Mouse (Mus musculus) heart, postnatal 0 days (tissue): Measurements from ENCODE around the gene P2rx1. TPM values are rescaled to one million over a fixed set of nuclear protein-coding genes. Genes with fewer than 3 reads are reported as not detected.

Experiments used
- ATAC-seq: fragments of 200-750 bp; cut with Nextera tagmentation; 2 replicates; pipeline ENCODE4 v1.8.0; 2017; ENCODE audit warnings: low read depth, moderate number of reproducible peaks, moderate library complexity; ENCODE audit not compliant: insufficient read depth
- DNase-seq: peaks from one replicate; pipeline ENCODE4 v3.0.0-alpha.2; 2016; ENCODE audit warnings: low spot score
- H3K27ac ChIP-seq: fragments of 300-500 bp; sonication (generic); 2 replicates; pipeline ENCODE4 v1.5.1; 2014; ENCODE audit warnings: low read depth, mild to moderate bottlenecking
- H3K27me3 ChIP-seq: fragments of 300-500 bp; sonication (generic); 2 replicates; pipeline ENCODE4 v1.6.1; 2014; ENCODE audit warnings: low read length, mixed read lengths; ENCODE audit not compliant: control insufficient read depth, insufficient read depth
- H3K36me3 ChIP-seq: fragments of 300-500 bp; sonication (generic); replicated peaks from 2 replicates; pipeline ENCODE4 v1.6.1; 2014; ENCODE audit warnings: low read length, mixed read lengths; ENCODE audit not compliant: control insufficient read depth, insufficient read depth
- H3K4me1 ChIP-seq: fragments of 300-500 bp; sonication (generic); 2 replicates; pipeline ENCODE4 v1.6.1; 2014; ENCODE audit warnings: antibody characterized with exemption; ENCODE audit not compliant: control insufficient read depth, insufficient read depth
- H3K4me2 ChIP-seq: fragments of 300-500 bp; sonication (generic); 2 replicates; pipeline ENCODE4 v1.6.1; 2014; ENCODE audit warnings: low read depth, mild to moderate bottlenecking, low read length, moderate library complexity
- H3K4me3 ChIP-seq: fragments of 300-500 bp; sonication (generic); 2 replicates; pipeline ENCODE4 v1.5.1; 2014; ENCODE audit warnings: low read depth, low read length
- H3K9ac ChIP-seq: fragments of 300-500 bp; sonication (generic); replicated peaks from 2 replicates; pipeline ENCODE4 v1.6.1; 2014; ENCODE audit warnings: low read depth, low read length, mixed read lengths
- H3K9me3 ChIP-seq: fragments of 300-500 bp; sonication (generic); replicated peaks from 2 replicates; pipeline ENCODE4 v1.6.1; 2016; ENCODE audit warnings: low read length; ENCODE audit not compliant: control insufficient read depth
- CTCF ChIP-seq: IDR thresholded peaks from 2 replicates; pipeline ENCODE4 v1.5.1; 2016; ENCODE audit warnings: antibody characterized with exemption, control low read depth, low read depth
- EP300 ChIP-seq: IDR thresholded peaks from 2 replicates; pipeline ENCODE4 v1.6.1; 2016; ENCODE audit warnings: antibody characterized with exemption, low read depth
- WGBS: fragments of 180-500 bp; shearing (Covaris S2); extraction: QIAGEN DNeasy Blood & Tissue Kit; methylation state at CpG from one replicate; pipeline ENCODE4 v1.1.7; 2014; 5-methylcytosine and 5-hydroxymethylcytosine counted together
- polyA plus RNA-seq: library from polyadenylated mRNA; unstranded; fragments of >200 nt; fragmentation: Nextera tagmentation; extraction: Ambion mirVana; gene quantifications from 2 replicates; pipeline ENCODE4 v1.2.1, GENCODE M21; 2015
- total RNA-seq: library from RNA; depleted of rRNA; stranded (reverse); fragments of >200 nt; gene quantifications from 2 replicates; pipeline ENCODE4 v1.2.3, GENCODE M21; 2014; ENCODE audit warnings: low replicate concordance

The P2rx1 gene
- total and polyA plus RNA-seq, 2 experiments from 2014 or later = 0.71 to 24.8 TPM

GRCm38 (mm10) chr11:73024236-73024904 lies 25.5 kb downstream of the P2rx1 start:
- WGBS = 49% methylated on average over 7 of the region's 7 CpGs
- H3K4me1 ChIP-seq = peaks cover 13% of the 10 kb centered on the region; the same call in 1 of the 2 replicates
- TF ChIP-seq EP300 (no peak), CTCF (no peak)
- H3K36me3 ChIP-seq = no peaks in the 10 kb centered on the region
- ATAC-seq = peak; percentile 27; the same call in 1 of the 2 replicates
- no peak overlapping the region for H3K4me3 ChIP-seq
- no peak overlapping the region for H3K9ac ChIP-seq
- H3K9me3 ChIP-seq = no peaks in the 10 kb centered on the region
- no peak for DNase-seq
- peak overlapping the region; percentile 19; the same call in 1 of the 2 replicates for H3K27ac ChIP-seq
- H3K27me3 ChIP-seq = peaks cover 21% of the 10 kb centered on the region
- no peak overlapping the region for H3K4me2 ChIP-seq

GRCm38 (mm10) chr11:73026961-73027360 lies 28.1 kb downstream of the P2rx1 start:
- no peak for ATAC-seq
- Histone ChIP-seq H3K27me3 (0 out of 2 replicates have a peak, but pooled peaks cover under 1% of the 10 kb centered on the region), H3K4me2 (no peak overlapping the region), H3K4me3 (no peak overlapping the region), H3K36me3 (no peaks in the 10 kb centered on the region), H3K9me3 (no peaks in the 10 kb centered on the region), H3K4me1 (peaks cover 11% of the 10 kb centered on the region; the same call in 1 of the 2 replicates), H3K9ac (no peak overlapping the region), H3K27ac (no peak overlapping the region)
- TF ChIP-seq EP300 (no peak), CTCF (no peak)
- WGBS = 56% methylated on average over 8 of the region's 8 CpGs
- DNase-seq = no peak

- Histone ChIP-seq H3K36me3 (no peaks in the 10 kb centered on the region), H3K27ac (peak overlapping the region; percentile 52), H3K4me1 (0 out of 2 replicates have a peak, but pooled peaks cover 5% of the 10 kb centered on the region), H3K4me2 (peak overlapping the region; percentile 53), H3K4me3 (peak overlapping the region; percentile 22), H3K9ac (no peak overlapping the region), H3K9me3 (no peaks in the 10 kb centered on the region), H3K27me3 (no peaks in the 10 kb centered on the region)
- peak; percentile 97 for DNase-seq
- peak; percentile 91 for ATAC-seq
- 20% methylated on average over 20 of the region's 20 CpGs for WGBS
- TF ChIP-seq CTCF (peak; percentile 11; the same call in 1 of the 2 replicates), EP300 (no peak)
Measured at GRCm38 (mm10) chr11:73030821-73031498, 32.1 kb downstream of the P2rx1 start.

GRCm38 (mm10) chr11:73031536-73031935 lies 32.6 kb downstream of the P2rx1 start:
- TF ChIP-seq EP300 = no peak
- TF ChIP-seq CTCF = no peak
- no peaks in the 10 kb centered on the region for H3K27me3 ChIP-seq
- H3K4me3 ChIP-seq = no peak overlapping the region
- H3K27ac ChIP-seq = no peak overlapping the region
- WGBS = 79% methylated on average over 5 of the region's 5 CpGs
- no peak overlapping the region for H3K9ac ChIP-seq
- peak overlapping the region; percentile 53 for H3K4me2 ChIP-seq
- H3K36me3 ChIP-seq = no peaks in the 10 kb centered on the region
- peaks cover 10% of the 10 kb centered on the region; the same call in 1 of the 2 replicates for H3K4me1 ChIP-seq
- H3K9me3 ChIP-seq = no peaks in the 10 kb centered on the region
- DNase-seq (no peak), ATAC-seq (no peak)

- Histone ChIP-seq H3K4me1 (peaks cover 14% of the 10 kb centered on the region; the same call in 1 of the 2 replicates), H3K9ac (no peak overlapping the region), H3K4me3 (no peak overlapping the region), H3K4me2 (no peak overlapping the region), H3K27me3 (no peaks in the 10 kb centered on the region), H3K9me3 (no peaks in the 10 kb centered on the region), H3K36me3 (no peaks in the 10 kb centered on the region), H3K27ac (no peak overlapping the region)
- DNase-seq = no peak
- TF ChIP-seq CTCF = no peak
- no peak for TF ChIP-seq EP300
- 50% methylated on average over 7 of the region's 7 CpGs for WGBS
- no peak for ATAC-seq
Measured at GRCm38 (mm10) chr11:73036077-73036476, 37.2 kb downstream of the P2rx1 start.
